Mouse (Mus musculus): ENCODE measurements around the gene Mvb12a.

DNA sequence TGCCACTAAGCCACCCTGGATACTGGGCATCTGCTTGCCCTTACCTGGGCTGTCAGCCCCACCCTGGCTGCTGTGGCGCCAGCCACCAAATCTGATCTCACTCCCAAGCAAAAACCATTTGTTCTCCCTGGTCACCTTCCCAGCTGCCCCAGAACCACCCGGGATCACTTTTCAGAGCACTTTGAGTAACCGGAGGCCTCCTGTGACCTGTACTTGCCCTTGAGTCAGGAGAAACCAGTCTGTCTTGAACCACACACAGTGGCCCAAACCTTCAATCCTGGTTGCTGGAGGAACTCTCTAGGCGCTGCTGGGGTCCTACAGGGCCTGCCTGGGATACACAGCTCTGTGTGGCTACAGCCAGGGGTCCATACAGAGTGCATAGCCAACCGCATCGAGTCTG is 10.0 kb downstream of the Mvb12a start:
- TF ChIP-seq CTCF (IDR thresholded peaks at IDR 0.05; ENCODE audit: extremely low read depth, insufficient read length, insufficient replicate concordance, low read depth, low read length) = no peak
- TF ChIP-seq POLR2A (IDR thresholded peaks at IDR 0.05; ENCODE audit: low read depth, low read length) = no peak
